Mouse (Mus musculus) Patski (cell line): ENCODE data around the gene Kif6. TPM values are rescaled to one million over a fixed set of nuclear protein-coding genes. Genes with fewer than 3 reads are reported as not detected.

Experiments
- ATAC-seq: fragments of 100-300 bp; one replicate; pipeline ENCODE4 v1.8.0; 2021
- CTCF ChIA-PET: fragments of 350-600 bp; sonication (Branson Sonifier 250); formaldehyde crosslinking; loops from one replicate; lab custom pipeline; 2022; ENCODE audit warnings: inconsistent platforms; lab: Charles Lee
- POLR2A ChIA-PET: fragments of 350-600 bp; sonication (Branson Sonifier 250); formaldehyde crosslinking; loops from one replicate; lab custom pipeline; 2022; ENCODE audit warnings: antibody characterized with exemption, inconsistent platforms; lab: Charles Lee
- DNase-seq: peaks from one replicate; pipeline ENCODE4 v3.0.0-alpha.2; 2011; ENCODE audit warnings: low read depth, low spot score
- H3K27me3 ChIP-seq: fragments of 371-371 bp; one replicate; pipeline ENCODE4 v1.5.1; 2021
- CTCF ChIP-seq: fragments of 100-300 bp; IDR thresholded peaks from one replicate; pipeline ENCODE4 v1.5.1; 2021
- in situ Hi-C: fragments of 300-500 bp; cut with MboI; formaldehyde crosslinking; loops from 3 replicates; pipeline ENCODE4 v1.11.1; 2018; ENCODE audit warnings: low pct_unique_long_range_greater_than_20kb, mixed read lengths
- polyA plus RNA-seq: library from polyadenylated mRNA; unstranded; gene quantifications from one replicate; pipeline ENCODE4 v1.2.3, GENCODE M21; 2021

The Kif6 gene
- polyA plus RNA-seq, 1 experiment from 2014 or later = 3.2 TPM

DNA sequence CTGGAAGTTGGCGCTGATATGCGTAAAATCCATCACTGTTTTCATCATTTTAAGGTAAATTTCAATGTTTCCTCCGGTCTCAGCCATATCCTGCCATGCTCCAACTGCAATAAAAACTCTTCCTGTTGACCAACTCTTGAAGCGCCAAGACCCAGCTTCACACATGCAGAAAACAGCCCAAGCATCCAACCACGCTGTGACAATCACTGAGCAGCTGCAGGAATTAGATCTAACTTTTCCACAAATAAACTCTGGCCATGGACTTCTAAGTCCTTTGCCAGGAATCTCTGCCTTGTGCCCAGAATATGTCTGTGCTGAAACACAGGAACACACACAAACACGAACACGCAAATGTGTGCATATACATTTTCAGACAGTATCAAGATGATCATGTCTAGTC is 138.9 kb downstream of the Kif6 start:
- no peaks in the 10 kb centered on the region for H3K27me3 ChIP-seq
- ATAC-seq (no peak), DNase-seq (no peak)
- ChIA-PET POLR2A (no interaction called here), CTCF (no interaction called here)
- in situ Hi-C loops = no loop called here
- no peak for TF ChIP-seq CTCF

DNA sequence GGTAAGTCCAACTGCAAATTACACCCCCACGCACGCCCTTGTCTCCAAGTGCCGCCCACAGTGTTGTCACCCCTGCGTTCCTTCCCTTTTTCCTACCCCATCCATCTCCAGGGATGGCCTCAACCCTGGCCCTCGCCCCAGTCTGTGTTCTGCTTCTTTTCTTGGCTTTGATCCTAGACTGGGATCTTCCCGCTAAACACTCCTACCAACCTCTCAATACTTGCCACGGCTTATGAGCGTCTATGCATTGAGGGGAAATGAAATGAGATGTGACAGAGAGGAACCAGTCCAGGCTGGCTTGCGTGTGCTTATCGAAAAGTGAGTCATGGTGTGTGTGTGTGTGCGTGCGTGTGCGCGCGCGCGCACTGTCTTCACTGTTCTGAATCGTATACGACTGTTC is 141.9 kb downstream of the Kif6 start:
- ATAC-seq (no peak), DNase-seq (no peak)
- ChIA-PET CTCF (no interaction called here), POLR2A (no interaction called here)
- in situ Hi-C loops = no loop called here
- no peak for TF ChIP-seq CTCF
- H3K27me3 ChIP-seq = no peaks in the 10 kb centered on the region

- ChIA-PET CTCF (no interaction called here), POLR2A (no interaction called here)
- TF ChIP-seq CTCF = peak; percentile 48
- no peaks in the 10 kb centered on the region for H3K27me3 ChIP-seq
- ATAC-seq (no peak), DNase-seq (no peak)
- in situ Hi-C loops = no loop called here
Measured at GRCm38 (mm10) chr17:49759047-49759446, 144.1 kb downstream of the Kif6 start.

DNA sequence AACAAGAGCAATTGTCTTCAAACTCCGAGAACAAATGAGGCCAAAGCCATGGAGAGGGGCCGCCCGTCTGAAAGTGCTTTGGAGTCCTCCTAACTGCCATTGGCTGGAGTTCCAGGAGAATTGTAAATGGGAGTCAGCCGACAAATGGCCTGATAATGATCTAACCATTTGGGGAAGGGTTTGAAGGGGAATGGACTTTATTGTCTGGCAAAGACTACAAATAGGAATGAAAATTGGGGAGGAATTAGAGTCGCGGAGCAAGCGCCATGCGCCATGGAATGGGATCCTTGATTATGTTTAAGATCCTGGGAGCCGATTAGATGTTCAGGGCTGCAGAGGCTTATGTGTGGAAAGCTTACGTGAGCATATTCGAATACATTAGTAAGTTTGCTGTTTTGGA is 146.3 kb downstream of the Kif6 start:
- no peak for TF ChIP-seq CTCF
- no peaks in the 10 kb centered on the region for H3K27me3 ChIP-seq
- DNase-seq (no peak), ATAC-seq (no peak)
- CTCF ChIA-PET = no interaction called here
- POLR2A ChIA-PET = no interaction called here
- in situ Hi-C loops = no loop called here

DNA sequence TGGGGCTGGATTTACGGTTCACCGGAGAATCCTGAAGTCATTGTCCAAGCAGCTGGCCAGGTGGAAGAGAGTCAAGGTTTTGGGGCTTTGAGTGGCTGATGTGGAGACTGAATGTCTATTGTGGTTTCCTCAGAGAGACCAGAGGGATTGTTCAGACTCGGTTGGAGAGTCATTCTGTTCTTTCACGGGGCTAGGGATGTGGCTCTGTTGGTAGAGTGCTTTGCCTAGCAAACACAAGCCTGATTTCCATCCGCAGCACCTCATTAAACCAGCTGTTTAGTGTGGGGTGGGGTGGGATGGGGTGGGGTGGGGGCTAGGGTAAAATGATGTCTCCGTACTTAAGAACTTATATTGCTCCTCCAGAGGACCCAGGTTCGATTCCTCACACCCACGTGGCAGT is 146.9 kb downstream of the Kif6 start:
- ATAC-seq (no peak), DNase-seq (no peak)
- no peaks in the 10 kb centered on the region for H3K27me3 ChIP-seq
- POLR2A ChIA-PET = no interaction called here
- in situ Hi-C loops = no loop called here
- TF ChIP-seq CTCF = no peak
- CTCF ChIA-PET = no interaction called here

- TF ChIP-seq CTCF = no peak
- no peaks in the 10 kb centered on the region for H3K27me3 ChIP-seq
- ATAC-seq = no peak
- no peak for DNase-seq
- POLR2A ChIA-PET = no interaction called here
- CTCF ChIA-PET = no interaction called here
- in situ Hi-C loops = no loop called here
Measured at GRCm38 (mm10) chr17:49764963-49765362, 150.0 kb downstream of the Kif6 start.

DNA sequence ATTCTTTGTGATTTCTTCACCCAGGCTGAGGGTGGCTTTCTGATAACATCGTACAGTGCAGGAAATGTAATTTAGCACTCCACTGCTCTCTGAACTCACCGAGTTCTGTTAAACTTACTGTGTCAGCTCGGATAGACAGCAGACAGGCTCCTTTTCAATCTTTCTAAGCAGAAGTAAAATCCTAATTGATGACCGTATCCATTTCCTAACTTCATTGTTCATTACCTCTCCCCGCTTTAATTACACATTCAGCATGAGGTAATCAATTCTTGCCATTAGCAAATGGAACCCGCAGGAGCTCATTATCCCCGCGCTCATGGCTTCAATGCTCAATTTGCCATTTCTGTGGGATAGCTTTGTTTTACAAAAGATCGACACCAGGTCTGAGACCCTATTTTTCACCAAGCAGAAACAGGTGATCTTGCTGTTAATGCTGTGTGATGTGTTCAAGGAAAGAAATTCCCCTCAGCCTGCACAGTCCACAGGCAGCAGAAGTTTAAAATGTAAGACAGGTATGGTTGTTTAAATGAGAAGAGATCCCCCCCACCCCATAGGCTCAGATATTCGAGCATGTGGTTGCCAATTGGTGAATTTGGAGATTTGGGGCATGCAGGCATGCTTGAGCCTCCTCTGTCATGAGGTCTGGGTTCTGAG is 152.9 kb downstream of the Kif6 start:
- TF ChIP-seq CTCF = no peak
- CTCF ChIA-PET = no interaction called here
- no peaks in the 10 kb centered on the region for H3K27me3 ChIP-seq
- in situ Hi-C loops = no loop called here
- ATAC-seq = no peak
- no peak for DNase-seq
- POLR2A ChIA-PET = no interaction called here

GRCm38 (mm10) chr17:49771703-49772315 is 156.9 kb downstream of the Kif6 start:
- no peak for ATAC-seq

GRCm38 (mm10) chr17:49777115-49777839 is 162.3 kb downstream of the Kif6 start:
- in situ Hi-C loops = no loop called here
- no peaks in the 10 kb centered on the region for H3K27me3 ChIP-seq
- ATAC-seq = no peak
- no peak for DNase-seq
- POLR2A ChIA-PET = no interaction called here
- CTCF ChIA-PET = interaction anchor here (1.0 kb wide), 1 partner anchor 13 kb away, joined by 4 read pairs; no protein-coding TSS in a partner anchor
- TF ChIP-seq CTCF = no peak

More at GRCm38 (mm10) chr17:49771703-49772315, 156.9 kb downstream of the Kif6 start:
- TF ChIP-seq CTCF = no peak
- in situ Hi-C loops = no loop called here
- POLR2A ChIA-PET = no interaction called here
- no peak for DNase-seq
- CTCF ChIA-PET = no interaction called here
- no peaks in the 10 kb centered on the region for H3K27me3 ChIP-seq

DNA sequence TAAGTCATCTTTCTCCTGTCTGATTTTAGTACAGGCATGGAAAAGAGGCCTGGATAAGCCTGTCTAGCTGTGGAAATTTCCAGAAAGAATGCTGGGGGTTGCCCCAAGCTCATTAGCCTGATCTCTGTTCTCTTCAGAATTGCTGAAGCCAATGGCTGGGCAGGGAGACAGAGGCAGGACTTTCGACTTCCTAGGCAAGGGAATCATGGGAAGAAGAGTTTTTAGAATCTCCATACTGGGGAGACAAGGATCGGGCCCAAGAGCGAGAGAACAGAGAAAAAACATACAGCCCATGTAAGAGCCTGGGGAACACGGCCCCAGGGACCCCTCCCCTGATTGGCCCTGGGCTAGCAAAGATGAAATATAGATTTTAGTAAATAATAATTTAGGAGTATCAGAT is 164.1 kb downstream of the Kif6 start:
- TF ChIP-seq CTCF = no peak
- H3K27me3 ChIP-seq = no peaks in the 10 kb centered on the region
- DNase-seq = no peak
- CTCF ChIA-PET = no interaction called here
- no peak for ATAC-seq
- POLR2A ChIA-PET = no interaction called here
- in situ Hi-C loops = no loop called here

DNA sequence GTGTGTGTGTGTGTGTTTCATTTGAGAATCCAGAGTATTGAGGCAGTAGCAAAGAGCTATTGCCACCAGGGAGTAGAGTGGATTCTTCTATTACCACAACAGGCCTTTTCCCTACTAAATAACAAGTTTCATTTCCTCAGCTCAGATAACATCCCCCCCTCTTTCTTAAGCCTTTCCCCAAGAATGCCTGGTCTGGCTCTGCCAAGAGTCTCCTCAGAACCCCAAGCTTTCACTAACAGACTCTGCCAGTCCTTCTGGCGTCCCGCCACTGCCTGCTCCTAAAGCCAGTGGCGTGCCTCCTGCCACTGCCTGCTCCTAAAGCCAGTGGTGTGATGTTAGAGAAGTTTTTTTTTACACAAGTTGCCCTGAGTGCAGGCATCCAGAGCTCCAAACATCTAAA is 164.6 kb downstream of the Kif6 start:
- POLR2A ChIA-PET = no interaction called here
- ATAC-seq (no peak), DNase-seq (no peak)
- in situ Hi-C loops = no loop called here
- CTCF ChIA-PET = no interaction called here
- TF ChIP-seq CTCF = no peak
- no peaks in the 10 kb centered on the region for H3K27me3 ChIP-seq
